Mouse (Mus musculus) adrenal gland, postnatal 10 days (tissue): ENCODE measurements at regions not wholly inside any gene's neighbourhood (a gene's known extent, or its start where the extent isn't known, plus 50 kb on each side); places are given as distances from the start of the nearest gene placed in this dataset.

Experiments
- DNase-seq: peaks from one replicate; pipeline ENCODE4 v3.0.0; 2021; ENCODE audit warnings: mixed read lengths

DNA sequence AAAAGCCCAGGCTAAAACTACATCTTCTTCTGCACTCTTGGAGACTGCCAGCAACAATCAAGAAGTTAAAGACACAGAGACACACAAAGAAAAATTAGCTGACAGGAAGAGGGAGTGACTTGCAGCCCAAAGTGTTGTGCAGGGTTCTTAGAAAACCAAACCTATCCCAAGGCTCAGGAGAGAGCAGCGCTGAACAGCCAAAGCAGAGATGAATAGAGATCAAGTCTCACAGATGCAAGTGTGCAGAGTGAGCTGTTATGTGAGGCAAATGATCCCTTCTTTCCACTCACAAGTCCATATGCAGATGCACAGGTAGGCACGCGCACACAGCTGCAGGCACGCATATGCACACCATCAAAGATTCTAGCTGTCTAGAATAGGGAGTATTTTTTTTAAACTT, 318.0 kb upstream of the Npvf start:
- DNase-seq: no peak

DNA sequence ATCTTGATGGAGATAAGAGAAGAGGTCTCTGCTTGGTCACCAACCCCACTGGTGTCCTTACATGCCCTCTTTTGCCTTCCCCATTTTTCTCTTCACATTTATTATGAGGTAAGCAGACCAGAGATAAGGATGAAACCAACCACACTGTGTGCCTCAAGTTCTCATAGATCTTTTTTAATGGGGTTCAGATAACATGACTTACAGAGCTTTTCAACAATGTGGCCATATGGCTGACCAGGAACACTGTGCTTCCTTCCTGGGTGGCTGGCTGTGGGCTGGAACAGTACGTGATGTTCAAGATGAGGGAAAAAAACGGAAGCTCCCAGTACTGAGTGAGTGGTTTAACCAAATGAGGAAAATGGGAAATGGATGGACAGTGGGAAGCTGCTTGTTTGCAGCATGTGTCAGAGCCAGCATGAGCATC, 319.0 kb upstream of the Npvf start:
- DNase-seq: peak; percentile 12

DNA sequence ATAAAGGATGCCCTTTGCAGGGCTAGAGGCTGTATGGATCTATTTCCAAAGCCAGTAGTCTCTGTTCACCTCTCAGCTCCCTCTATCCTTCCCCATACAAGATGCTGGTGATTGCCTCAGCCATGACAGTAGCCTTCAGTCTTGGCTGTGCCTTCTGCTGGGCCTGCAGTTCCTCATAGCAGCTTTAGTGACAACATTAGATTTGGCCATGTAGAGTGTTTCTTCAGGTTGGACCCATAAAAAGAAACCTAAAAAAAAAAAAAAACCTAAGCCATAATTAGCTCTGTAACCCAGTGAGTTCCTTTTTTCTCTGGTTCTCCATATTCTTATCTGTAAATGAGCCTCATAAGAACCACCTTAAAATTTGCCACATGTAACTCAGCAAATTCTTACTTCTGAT, 319.6 kb upstream of the Npvf start:
- no peak for DNase-seq

DNA sequence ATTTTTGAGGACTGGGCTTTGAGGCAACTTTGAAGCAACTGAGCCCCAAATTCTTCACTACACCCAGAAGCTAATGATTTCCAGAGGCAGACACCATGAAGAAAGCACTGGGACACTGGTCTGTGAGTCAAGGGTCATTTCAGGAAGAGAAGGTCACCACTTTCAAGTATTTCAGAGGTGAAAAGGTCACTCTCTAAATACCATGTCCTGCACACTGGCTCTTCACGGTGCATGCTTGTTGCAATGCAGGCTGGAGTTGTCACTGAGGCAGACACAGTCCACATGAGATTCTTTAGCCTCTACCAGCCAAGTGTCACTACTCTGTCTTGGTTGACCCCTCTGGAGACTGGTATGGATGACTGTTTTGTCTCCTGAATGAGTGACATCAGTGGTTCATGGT, 320.7 kb upstream of the Npvf start:
- DNase-seq: no peak

DNA sequence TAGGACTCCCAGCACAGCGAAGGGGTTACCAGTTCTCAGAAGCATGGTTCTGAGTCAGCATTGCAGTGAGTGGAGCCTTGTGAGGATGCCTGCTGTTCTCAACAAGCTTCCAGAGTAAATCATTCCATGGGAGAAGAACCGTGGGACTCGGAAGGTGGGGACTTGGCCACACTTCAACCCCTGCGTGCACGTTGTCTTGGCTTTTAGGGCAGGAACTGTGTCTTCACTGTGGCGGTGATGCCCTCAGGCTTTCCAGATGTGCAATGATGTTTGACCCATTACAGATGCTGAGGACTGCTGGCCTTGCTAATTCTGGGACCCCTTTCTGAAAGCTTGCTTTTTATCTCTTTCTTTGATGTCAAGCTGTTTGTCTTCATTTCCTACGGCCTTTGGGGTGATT, 322.7 kb upstream of the Npvf start:
- no peak for DNase-seq

DNA sequence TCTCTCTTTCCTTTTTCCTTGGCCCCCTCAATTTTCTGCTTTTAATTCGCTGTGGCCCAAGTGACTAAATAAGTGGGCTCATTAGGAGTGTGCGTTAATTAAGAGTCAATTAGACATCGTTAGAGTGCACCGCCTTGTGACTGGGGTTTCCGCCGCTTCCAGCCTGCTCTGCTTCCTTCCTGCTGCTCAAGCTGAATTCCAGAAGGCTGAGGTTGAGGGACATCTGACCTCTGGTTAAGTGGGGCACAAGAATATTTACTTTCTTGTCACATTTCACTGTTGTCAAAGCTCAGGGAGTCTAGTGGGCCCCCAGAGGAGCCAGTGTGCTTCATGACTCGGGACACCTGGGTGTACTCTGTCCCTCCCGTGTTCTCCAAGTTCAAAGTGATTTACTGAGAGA, 323.1 kb upstream of the Npvf start:
- no peak for DNase-seq

DNA sequence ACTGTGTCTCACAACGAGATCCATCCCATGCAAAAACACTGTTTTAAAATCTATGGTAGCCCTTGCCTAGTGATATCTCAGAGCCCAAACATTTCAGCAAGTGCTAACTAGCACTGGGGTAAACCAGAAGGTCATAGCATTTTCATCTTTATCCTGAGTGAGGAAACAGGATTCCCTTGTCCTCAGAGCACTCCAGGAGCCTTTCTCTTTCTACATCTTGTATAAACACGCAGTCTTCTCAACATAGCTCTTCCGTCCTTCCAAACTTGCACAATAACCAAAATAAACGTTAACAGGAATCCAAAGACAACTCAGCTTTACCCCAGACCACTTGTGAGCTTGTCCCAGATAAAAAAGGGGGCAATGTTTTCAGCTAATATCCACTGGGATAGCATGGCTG, 323.8 kb upstream of the Npvf start:
- no peak for DNase-seq

DNA sequence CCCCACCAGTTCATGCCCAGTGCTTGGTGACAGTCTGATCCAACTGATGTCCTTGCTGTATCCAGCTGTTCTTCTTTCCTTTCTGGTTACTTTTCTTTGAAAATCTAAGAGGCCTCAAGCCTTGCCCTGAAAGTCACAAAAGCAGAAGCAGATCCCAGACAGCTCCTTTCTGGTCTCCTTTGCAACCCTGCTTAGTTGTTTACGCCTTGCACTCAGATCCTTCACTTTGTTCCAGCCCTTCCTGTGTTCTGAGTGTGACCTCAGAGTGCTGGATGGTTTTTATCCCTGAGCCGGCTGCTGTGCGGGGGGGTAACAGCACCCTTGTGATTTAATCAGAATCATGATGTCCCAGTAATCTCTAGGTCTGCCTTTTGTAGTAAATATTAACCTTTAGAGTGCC, 324.3 kb upstream of the Npvf start:
- DNase-seq: peak; percentile 15

DNA sequence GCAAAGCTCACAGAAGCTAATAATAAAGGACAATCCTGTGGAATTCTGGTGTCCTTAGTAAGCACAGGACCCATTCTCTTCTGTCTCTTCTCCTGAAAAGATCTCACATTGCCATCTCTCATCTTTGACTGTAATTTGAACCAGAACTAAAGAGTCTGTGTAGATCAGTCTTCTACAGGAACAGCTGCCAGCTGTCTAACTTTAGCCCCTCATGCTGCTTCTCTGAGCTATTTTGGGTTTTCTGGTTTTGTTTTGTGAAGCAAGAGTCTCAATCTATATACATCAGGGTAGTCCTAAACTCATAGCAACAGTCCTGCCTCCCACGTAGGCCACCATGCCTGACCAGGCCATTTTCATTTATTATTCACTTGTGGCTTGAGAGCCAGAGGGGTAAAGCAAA, 325.5 kb upstream of the Npvf start:
- DNase-seq: no peak

DNA sequence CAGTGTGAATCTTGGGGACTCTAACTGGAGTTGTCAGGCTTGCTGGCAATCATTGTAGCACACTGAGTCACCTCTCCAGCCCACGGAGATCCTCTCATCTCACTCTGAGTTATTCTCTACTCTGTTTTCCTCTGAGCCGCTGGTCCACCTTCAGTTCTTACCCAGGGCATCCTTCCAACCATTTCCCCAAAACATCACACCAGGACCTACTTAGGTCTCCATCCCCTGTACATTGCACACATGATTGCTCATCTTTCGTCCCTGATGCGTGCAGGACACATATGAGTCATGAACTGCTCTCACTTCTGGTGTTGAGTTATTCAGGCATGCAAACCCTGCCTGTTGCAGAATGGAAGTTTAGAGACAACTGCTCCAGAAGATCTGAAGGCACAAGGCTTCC, 326.1 kb upstream of the Npvf start:
- no peak for DNase-seq

DNA sequence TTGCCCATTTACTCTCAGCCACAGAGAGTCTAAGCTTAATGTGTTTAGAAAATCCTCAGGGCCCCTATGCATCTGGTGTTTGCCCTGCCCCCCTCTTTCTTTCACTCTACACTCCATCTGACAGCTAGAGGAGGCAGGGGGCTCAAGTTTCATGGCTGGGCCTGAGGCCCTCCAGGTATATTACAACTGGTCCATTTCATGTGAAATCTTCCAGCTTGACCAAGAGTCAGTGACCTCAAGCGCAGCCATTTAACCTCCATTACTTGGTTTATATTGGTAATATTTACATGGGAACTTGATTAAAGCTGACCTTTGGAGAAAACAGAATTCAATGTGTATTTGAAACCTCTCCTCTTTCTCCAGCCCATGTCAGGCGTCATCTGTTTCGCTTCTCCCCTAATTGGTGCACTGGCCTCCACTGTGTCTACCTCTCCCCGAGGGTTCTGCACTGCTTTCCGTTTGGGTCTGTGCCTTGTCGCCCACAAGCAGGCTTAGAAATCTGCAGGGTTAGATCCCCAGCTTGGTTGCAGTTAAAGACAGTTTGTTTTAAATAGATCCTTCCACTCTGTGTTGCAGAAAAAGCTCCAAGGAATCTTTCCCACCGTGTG, 327.6 kb upstream of the Npvf start:
- no peak for DNase-seq

DNA sequence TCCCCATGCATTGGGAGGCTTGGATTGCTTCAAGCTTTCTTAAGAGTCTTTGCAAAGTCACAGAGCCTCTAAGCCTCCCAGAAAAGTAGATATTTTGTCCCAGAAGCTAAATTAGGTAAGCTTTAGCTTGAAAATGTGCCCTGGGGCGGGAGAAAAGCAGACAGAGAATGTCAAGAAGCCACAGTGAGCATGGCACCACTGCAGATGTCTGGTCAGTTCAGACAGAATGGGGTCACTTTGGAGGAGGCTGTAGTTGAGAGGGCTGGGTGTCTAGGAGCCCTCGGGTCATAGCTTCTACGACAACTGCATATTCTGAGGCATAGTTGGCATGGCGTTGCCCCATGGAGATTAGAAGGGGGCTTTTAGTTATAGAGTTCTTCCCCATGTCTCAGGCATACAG, 328.6 kb upstream of the Npvf start:
- no peak for DNase-seq

DNA sequence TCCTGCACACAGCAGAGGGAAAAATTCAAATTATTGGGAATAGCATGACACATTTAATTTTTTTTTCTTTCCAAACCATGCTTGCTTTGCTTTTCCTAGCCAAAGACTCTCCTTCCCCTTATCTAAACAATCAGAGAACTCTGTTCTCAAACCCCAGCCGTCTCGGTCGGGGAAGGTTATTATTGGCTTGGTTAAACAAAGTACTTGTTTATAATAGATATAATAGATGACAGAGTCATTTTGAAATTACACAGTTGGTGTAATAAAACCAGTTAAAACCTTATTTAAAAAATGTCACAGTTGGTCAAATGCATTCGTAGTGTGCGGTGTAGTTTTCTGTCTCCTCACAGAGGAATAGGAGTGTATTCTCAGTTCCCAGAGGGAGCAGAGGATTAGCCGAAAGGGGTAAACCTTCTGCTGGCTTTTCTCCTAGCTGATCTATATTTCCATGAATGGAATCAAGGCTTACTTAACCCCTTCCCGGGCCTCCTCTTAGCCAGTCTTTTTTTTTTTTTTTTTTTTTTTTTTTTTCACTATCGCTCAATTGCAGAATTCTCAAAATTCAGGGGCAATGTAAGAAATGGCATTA, 329.4 kb upstream of the Npvf start:
- no peak for DNase-seq

DNA sequence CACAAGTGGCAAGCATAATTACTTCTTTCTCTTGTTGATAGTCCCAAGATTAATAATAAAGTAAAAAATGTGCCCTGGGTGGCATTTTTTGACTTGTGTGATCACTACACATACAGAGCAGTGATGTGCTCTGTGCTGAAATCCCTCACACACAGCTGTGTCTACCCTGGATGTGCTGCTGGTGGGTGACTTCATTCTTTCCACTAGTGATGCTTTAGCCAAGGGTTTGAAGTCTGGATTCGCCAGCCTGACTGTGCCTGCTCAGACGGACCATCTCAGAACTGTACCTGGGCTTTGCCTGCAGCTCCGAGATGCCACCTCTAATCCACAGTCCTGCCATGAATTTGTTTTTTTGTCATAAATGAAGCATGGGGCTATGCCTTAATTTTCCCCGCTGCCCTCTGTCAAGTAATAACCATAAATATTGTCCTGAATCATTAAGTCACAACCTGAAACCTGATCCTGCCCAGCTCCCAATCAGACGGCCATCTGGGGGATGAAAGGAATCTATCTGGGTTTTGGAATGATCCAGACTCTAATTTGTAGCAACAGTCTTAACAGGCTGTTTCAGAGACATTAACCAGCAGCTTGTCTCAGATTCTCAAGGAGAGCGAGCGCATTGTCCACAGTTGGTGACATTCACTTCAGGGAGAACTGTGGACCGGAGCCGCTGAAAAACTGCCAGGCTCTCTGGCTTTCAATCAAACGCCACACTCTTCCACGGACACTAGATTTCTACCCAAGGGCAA, 330.1 kb upstream of the Npvf start:
- no peak for DNase-seq

DNA sequence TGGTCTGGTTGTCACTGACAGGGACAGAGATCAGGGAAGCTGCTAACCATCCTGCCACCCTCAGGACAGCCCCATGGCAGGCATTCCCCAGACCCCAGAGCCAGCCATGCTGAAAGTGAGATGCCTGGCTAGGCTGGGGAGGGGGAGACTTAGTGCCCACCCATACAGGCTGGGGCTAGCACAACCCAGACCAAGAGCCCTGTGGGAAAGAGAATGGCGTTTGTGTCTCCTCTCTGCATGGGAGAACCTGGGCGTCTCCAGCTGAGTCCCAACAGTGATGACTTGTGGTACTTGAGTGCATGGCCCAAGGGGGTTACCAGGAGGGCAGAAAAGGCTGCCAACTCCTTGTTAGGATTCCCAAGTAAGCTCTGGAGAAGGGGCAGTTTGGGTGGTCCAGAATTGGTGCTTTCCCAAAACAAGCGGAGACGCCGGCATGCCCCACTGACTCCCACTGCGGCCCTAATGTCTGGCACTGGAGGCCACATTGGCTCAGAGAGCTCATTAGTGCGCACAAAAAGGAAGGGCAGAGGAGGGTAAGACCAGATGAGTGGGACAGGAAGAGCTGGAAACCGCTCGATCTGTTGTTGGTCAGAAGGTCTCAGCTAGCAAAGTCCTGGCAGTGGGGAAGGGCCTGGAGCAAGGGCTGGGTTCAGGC, 332.2 kb upstream of the Npvf start:
- no peak for DNase-seq

DNA sequence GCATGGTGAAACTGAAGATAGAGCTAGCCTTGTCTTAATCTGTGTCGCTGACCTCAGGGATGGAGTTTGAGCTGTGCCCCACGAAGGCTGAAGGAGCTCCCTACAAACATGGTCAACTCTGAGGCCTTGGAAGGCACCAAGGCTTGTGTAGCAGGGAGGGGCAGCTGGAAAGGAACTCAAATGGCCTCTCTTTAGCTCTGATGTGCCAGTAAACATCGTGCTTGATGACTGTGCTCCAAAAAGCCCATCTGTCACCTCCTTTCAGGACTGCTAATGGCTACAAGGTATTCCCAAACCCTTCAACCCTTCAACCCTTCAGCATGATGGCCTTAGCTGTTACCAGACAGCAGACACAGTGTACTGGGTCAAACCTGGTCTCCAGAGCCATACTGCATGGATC, 334.3 kb upstream of the Npvf start:
- DNase-seq: no peak

DNA sequence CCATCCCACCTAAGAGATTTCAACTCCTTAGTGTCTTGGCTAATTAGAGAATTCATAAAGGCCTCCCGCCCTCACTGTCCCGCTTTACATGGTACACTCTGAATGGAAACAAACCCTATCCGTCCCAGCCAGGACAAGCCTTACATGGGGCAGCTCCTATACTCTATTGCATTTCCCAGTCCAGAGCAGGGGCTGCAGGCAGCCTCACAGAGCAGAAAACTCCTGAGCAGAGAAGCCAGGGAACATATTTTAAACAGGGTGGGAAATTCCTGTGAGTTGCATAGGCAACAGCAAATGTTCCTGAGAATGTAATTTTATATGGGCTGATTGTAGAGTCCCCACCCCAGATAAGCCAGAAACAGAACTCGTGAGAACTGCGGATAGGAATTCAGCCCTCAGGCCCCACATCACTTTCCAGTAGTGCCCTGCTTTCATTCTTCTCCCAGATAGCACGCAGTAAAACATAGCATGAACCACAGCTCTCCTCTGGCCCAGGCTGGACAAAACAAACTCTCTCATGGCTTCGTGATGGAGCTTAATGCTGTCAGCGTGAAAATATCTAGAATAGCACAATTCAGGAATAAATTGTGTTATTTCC, 337.4 kb upstream of the Npvf start:
- DNase-seq: no peak

DNA sequence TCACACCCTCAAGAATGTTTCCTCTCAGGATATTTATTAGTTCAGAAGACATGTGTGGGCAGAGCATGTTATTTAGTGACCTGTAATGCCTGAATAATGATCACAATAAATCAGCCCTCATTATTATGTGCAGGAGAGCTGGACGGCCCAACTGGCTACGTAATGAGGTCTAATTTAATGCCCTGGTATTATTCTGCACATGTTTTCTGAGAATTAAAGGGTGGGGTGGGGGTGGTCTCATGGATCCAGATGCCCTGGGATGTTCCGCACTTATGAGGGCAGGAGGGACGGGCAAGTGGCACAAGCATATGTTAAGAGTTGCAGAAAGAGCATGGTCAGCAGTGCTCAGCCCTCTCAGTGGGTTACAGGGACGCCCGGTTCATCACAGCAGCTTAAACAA, 339.7 kb upstream of the Npvf start:
- no peak for DNase-seq

DNA sequence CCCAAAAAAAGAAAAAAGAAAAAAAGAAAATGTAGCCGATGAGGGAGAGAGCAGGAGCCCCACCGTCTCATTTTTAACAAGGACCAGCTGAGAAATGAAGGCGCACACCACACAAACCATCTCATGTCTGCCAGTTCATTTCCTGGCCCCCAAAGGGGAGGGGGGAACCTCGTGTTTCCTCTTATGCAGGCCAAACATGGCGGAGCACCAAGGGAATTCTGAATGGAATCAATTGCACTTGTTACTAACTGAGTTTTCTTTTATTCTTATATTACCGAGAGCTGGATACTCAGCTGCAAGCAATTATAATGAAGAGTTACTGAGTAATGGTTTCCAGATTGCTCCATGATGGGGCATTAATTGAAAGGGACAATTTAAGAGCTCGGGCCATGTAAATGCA, 348.5 kb upstream of the Npvf start:
- DNase-seq: no peak

DNA sequence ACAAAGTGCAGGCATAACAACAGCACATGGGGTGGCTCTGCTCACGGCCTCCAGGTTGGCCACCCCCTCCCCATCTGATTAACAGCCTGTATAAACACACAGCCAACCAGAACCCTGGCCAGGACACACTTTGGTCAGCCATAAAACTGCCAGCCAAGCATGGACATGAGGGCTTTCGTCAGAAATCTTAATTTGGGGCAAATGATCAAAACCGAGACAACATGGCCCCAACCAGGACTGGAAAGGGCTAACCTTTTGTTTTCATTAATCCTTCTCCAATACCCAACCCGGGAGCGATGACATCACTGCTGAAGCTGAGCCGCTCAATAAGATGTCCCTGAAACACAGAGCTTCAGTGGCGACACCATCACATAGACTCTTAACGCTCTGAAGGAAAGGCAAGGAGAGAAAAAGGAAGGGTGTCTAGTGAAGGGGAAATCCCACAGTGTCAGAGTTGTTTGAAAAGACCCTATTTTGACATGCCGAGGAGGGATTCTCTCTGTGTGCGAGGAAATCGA, 351.9 kb upstream of the Npvf start:
- DNase-seq: no peak

DNA sequence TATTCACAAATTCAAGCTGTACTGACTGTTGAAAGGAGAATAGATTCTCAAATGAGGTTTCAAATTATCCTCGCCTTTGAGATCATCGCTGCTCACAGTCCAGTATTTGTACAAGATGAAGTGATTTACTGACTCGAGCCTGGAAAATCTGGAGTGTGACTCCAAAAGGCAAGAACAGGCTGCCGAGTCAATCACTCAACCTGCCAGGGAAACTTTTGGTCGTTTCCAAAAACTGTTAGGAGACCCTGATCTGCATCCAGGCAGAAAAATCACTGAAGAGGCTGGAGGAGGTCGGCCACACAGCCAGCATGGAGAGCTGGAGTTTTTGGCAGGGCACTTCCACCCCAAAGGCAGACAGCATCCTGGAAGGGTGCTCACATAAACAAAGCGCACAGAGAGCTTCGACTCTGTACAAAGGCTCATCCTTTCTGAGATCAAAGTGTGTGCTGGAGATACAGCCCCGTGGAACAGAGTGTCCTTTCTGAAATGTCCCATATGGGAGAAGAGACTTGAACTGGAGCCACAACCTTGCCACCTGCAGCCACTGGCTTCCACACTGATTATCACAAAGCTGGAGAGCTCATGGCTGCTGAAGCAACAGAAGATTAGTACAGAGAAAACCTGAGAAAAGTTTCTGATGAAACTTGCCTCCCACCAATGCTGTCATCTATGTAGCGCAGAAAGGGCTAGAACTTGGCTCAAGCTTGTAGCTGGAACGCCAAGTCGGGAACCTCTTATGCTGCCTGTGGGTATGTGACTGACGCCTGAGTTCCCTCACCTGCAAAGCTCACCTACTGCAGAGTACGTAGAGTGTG, 355.5 kb upstream of the Npvf start:
- DNase-seq: no peak

DNA sequence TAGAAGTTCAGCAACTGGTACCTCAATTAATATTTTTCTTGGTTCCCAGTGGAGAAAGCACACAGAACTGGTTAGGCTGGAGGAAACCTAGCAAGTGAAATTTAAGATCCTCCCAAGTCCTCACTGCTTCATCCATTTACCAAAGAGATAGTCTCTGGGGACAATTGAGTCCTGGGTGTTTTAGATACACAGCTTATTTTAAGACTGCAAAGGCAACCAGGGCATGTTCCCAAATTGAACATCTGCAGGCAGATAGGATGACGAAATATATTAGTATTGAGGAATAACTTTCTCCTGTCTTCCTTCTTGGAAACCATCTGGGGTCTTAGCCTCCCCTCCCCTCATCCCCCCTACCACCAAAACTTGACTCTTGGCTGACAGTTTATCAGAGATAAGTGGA, 356.3 kb upstream of the Npvf start:
- no peak for DNase-seq
